Mouse (Mus musculus) embryonic fibroblast, embryonic 13.5 days (primary cell): ENCODE data around the gene Slco1a6.

Experiments
- CTCF ChIP-seq: IDR thresholded peaks from 2 replicates; pipeline ENCODE4 v1.5.1; 2011; ENCODE audit warnings: mild to moderate bottlenecking, control low read depth, low read length, moderate library complexity, borderline replicate concordance; ENCODE audit not compliant: insufficient read depth
- POLR2A ChIP-seq: IDR thresholded peaks from 2 replicates; pipeline ENCODE4 v1.6.1; 2011; ENCODE audit warnings: low read depth, mild to moderate bottlenecking, control low read depth, low read length, moderate library complexity

GRCm38 (mm10) chr6:142047689-142048088 lies 160.6 kb downstream of the Slco1a6 start:
- TF ChIP-seq CTCF: no peak
- no peak for TF ChIP-seq POLR2A
